Mouse (Mus musculus) spleen, adult 2 months (tissue): ENCODE data around the gene Pdcd6ip. TPM values are rescaled to one million over a fixed set of nuclear protein-coding genes. Genes with fewer than 3 reads are reported as not detected.
"Not testable (repeated sequence)": the region's sequence is repeated elsewhere in the genome, so short reads cannot be mapped to it uniquely, and the experiment has no call there.

ENCODE experiments used
- DNase-seq, 2 experiments: peaks; one replicate each; pipeline versions ENCODE4 v3.0.0 to v3.0.0-alpha.2; 2012 to 2021; ENCODE audit warnings: low spot score in 2 of 2, low read depth in 1 of 2
- H3K27ac ChIP-seq: fragments of 200-500 bp; 2 replicates; pipeline ENCODE4 v1.5.1; 2012; ENCODE audit warnings: low read length, inconsistent platforms; ENCODE audit not compliant: insufficient read depth
- H3K27me3 ChIP-seq: fragments of 200-500 bp; 2 replicates; pipeline ENCODE4 v1.6.1; 2012; ENCODE audit warnings: mild to moderate bottlenecking, moderate library complexity, low read length, inconsistent platforms; ENCODE audit not compliant: control insufficient read depth, insufficient read depth
- H3K36me3 ChIP-seq: fragments of 200-500 bp; 2 replicates; pipeline ENCODE4 v1.6.1; 2012; ENCODE audit warnings: mild to moderate bottlenecking, low read length, inconsistent platforms; ENCODE audit not compliant: control insufficient read depth, insufficient read depth
- H3K4me1 ChIP-seq: fragments of 200-500 bp; 2 replicates; pipeline ENCODE4 v1.6.1; 2011; ENCODE audit warnings: inconsistent platforms; ENCODE audit not compliant: control insufficient read depth, insufficient read depth, insufficient read length
- H3K4me3 ChIP-seq: fragments of 200-500 bp; 2 replicates; pipeline ENCODE4 v1.5.1; 2011; ENCODE audit warnings: mild to moderate bottlenecking, inconsistent platforms; ENCODE audit not compliant: insufficient read depth, insufficient read length; ENCODE audit errors: extremely low read depth
- CTCF ChIP-seq: fragments of 200-500 bp; IDR thresholded peaks from 2 replicates; pipeline ENCODE4 v1.5.1; 2011; ENCODE audit warnings: mild to moderate bottlenecking, inconsistent platforms; ENCODE audit not compliant: insufficient read depth, insufficient read length, insufficient replicate concordance; ENCODE audit errors: extremely low read depth
- POLR2A ChIP-seq: fragments of 200-500 bp; IDR thresholded peaks from 2 replicates; pipeline ENCODE4 v1.6.1; 2011; ENCODE audit warnings: low read depth, low read length, inconsistent platforms
- WGBS: fragments of 180-500 bp; shearing (Covaris S2); methylation state at CpG from one replicate; pipeline ENCODE4 v1.1.7; 2018; 5-methylcytosine and 5-hydroxymethylcytosine counted together
- polyA plus RNA-seq: library from polyadenylated mRNA; depleted of rRNA; stranded (reverse); fragments of >200 nt; gene quantifications from 2 replicates; pipeline ENCODE4 v1.2.3, GENCODE M21; 2012

Gene Pdcd6ip
- polyA plus RNA-seq, 1 experiment: 42.8 TPM

- Histone ChIP-seq H3K4me3 (no peak overlapping the region), H3K27me3 (no peaks in the 10 kb centered on the region), H3K4me1 (no peaks in the 10 kb centered on the region), H3K27ac (no peak overlapping the region), H3K36me3 (peaks cover 53% of the 10 kb centered on the region)
- WGBS: 92% methylated on average over 1 of the region's 1 CpGs
- TF ChIP-seq CTCF (no peak), POLR2A (no peak)
- no peak for DNase-seq
Measured at GRCm38 (mm10) chr9:113657837-113658236, 50.2 kb downstream of the Pdcd6ip start.

- 93% methylated on average over 8 of the region's 8 CpGs for WGBS
- no peak for TF ChIP-seq POLR2A
- Histone ChIP-seq H3K4me1 (no peaks in the 10 kb centered on the region), H3K4me3 (no peak overlapping the region), H3K27ac (no peak overlapping the region), H3K27me3 (no peaks in the 10 kb centered on the region), H3K36me3 (peaks cover 35% of the 10 kb centered on the region)
- DNase-seq: no peak
Measured at GRCm38 (mm10) chr9:113653571-113653970, 54.5 kb downstream of the Pdcd6ip start.

GRCm38 (mm10) chr9:113650787-113651186 lies 57.3 kb downstream of the Pdcd6ip start:
- TF ChIP-seq CTCF (no peak), POLR2A (no peak)
- 0 out of 2 replicates have a peak, but pooled peaks cover under 1% of the 10 kb centered on the region for H3K4me1 ChIP-seq
- 85% methylated on average over 8 of the region's 8 CpGs for WGBS
- DNase-seq: no peak
- no peak overlapping the region for H3K4me3 ChIP-seq
- peaks cover 19% of the 10 kb centered on the region for H3K36me3 ChIP-seq
- H3K27me3 ChIP-seq: no peaks in the 10 kb centered on the region
- no peak overlapping the region for H3K27ac ChIP-seq

GRCm38 (mm10) chr9:113649211-113649610 lies 58.8 kb downstream of the Pdcd6ip start:
- H3K27ac ChIP-seq, H3K27me3 ChIP-seq, H3K4me3 ChIP-seq, DNase-seq, H3K4me1 ChIP-seq: not testable (repeated sequence)
- 83% methylated on average over 8 of the region's 8 CpGs for WGBS
- peaks cover 12% of the 10 kb centered on the region for H3K36me3 ChIP-seq

GRCm38 (mm10) chr9:113645837-113646169 lies 62.3 kb downstream of the Pdcd6ip start:
- Histone ChIP-seq H3K36me3 (no peaks in the 10 kb centered on the region), H3K4me1 (0 out of 2 replicates have a peak, but pooled peaks cover 2% of the 10 kb centered on the region), H3K27me3 (no peaks in the 10 kb centered on the region), H3K27ac (no peak overlapping the region), H3K4me3 (no peak overlapping the region)
- no peak for DNase-seq
- no peak for TF ChIP-seq POLR2A
- no peak for TF ChIP-seq CTCF
- 45% methylated on average over 5 of the region's 5 CpGs for WGBS

GRCm38 (mm10) chr9:113645153-113645836 lies 62.8 kb downstream of the Pdcd6ip start:
- WGBS: 38% methylated on average over 10 of the region's 11 CpGs
- TF ChIP-seq CTCF (peak; percentile 35; the same call in 1 of the 2 replicates), POLR2A (no peak)
- no peak overlapping the region for H3K4me3 ChIP-seq
- H3K27me3 ChIP-seq: no peaks in the 10 kb centered on the region
- H3K36me3 ChIP-seq: no peaks in the 10 kb centered on the region
- DNase-seq: peak in 1 of 2 experiments; percentile 31
- H3K27ac ChIP-seq: no peak overlapping the region
- 0 out of 2 replicates have a peak, but pooled peaks cover 2% of the 10 kb centered on the region for H3K4me1 ChIP-seq

GRCm38 (mm10) chr9:113644701-113645100 lies 63.4 kb downstream of the Pdcd6ip start:
- Histone ChIP-seq H3K27ac (no peak overlapping the region), H3K27me3 (no peaks in the 10 kb centered on the region), H3K36me3 (no peaks in the 10 kb centered on the region), H3K4me1 (0 out of 2 replicates have a peak, but pooled peaks cover 2% of the 10 kb centered on the region), H3K4me3 (no peak overlapping the region)
- WGBS: 75% methylated on average over 5 of the region's 5 CpGs
- no peak for DNase-seq
- no peak for TF ChIP-seq POLR2A
- no peak for TF ChIP-seq CTCF
